ENCODE assay signal across 8 mouse cellular contexts in the genomic region with DNA sequence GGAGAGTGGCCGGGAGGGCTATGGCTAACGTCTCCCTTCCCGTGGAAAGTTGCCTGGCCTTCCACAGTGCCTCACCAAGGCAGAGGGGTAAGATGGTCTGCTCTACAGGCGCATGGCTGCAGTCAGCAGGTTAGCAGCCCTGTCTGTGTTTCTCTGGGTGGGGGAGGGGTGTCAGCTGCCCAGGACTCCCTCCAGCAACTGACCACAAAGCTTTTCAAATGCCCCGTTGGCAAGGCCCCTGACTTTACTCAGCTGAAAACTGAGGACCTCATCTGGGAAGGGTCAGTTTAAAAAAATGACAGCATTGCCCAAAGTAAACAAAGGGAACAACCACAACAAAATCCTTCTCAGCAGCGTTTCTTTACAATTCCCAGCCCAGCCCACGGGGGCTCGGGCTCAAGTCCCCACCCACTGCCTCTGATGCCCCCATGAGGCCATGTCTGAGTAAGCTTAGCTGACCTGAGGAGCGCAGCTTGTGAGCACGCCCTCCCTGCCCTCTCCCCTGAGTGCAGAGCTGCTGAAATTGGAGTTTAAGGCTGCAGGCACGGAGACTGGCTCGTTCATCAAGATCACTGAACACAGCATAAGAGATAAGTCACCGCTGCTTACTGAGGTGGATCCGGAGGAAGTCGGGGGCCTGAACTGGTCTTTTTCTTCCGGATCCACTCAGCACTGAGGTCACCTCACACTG. TPM values are rescaled to one million over a fixed set of nuclear protein-coding genes. Genes with fewer than 3 reads are reported as not detected.
DNase-seq lines count a peak whose midpoint lies in the region; ATAC-seq and TF ChIP-seq lines count a peak whose summit lies in the region.

No protein-coding gene starts in this region.

- peak overlapping the region; percentile 69 for H3K4me2 ChIP-seq in heart, embryonic 13.5 days
- H3K4me2 ChIP-seq in kidney, postnatal 0 days (ENCODE audit: low read length), result peak overlapping the region; percentile 43
- peak overlapping the region; percentile 45 for H3K4me2 ChIP-seq in stomach, embryonic 15.5 days

- H3K27ac ChIP-seq in heart, embryonic 13.5 days (replicated peaks), result peak overlapping the region; percentile 75
- peak overlapping the region; percentile 65 for H3K27ac ChIP-seq in kidney, postnatal 0 days
- peak overlapping the region; percentile 51 for H3K27ac ChIP-seq in macrophage
- peak overlapping the region; percentile 73 for H3K27ac ChIP-seq in stomach, embryonic 15.5 days

- no peaks in the 10 kb centered on the region for H3K79me2 ChIP-seq in macrophage (ENCODE audit: inconsistent target)

- H3K4me1 ChIP-seq in heart, embryonic 13.5 days, result peaks cover 61% of the 10 kb centered on the region
- H3K4me1 ChIP-seq in kidney, postnatal 0 days (replicated peaks; ENCODE audit: insufficient read depth, low read length), result peaks cover 27% of the 10 kb centered on the region
- H3K4me1 ChIP-seq in stomach, embryonic 15.5 days, result peaks cover 38% of the 10 kb centered on the region

- no peaks in the 10 kb centered on the region for H3K36me3 ChIP-seq in heart, embryonic 13.5 days
- H3K36me3 ChIP-seq in kidney, postnatal 0 days (ENCODE audit: insufficient read depth, low read length), result no peaks in the 10 kb centered on the region
- no peaks in the 10 kb centered on the region for H3K36me3 ChIP-seq in macrophage (ENCODE audit: inconsistent target)
- H3K36me3 ChIP-seq in stomach, embryonic 15.5 days, result no peaks in the 10 kb centered on the region

- ATAC-seq in heart, embryonic 13.5 days (ENCODE audit: extremely low read depth, insufficient number of reproducible peaks, low FRiP score, low TSS enrichment), result no peak
- peak; percentile 65 for ATAC-seq in kidney, postnatal 0 days (replicated peaks; ENCODE audit: low FRiP score, low read depth)
- ATAC-seq in stomach, embryonic 15.5 days (ENCODE audit: insufficient read depth, low FRiP score, low read depth), result no peak; the same call in 1 of the 2 replicates

- H3K9ac ChIP-seq in heart, embryonic 13.5 days, result peak overlapping the region; percentile 74
- peak overlapping the region; percentile 25; the same call in 1 of the 2 replicates for H3K9ac ChIP-seq in kidney, postnatal 0 days (ENCODE audit: low read depth, low read length)
- H3K9ac ChIP-seq in stomach, embryonic 15.5 days, result no peak overlapping the region

- no peaks in the 10 kb centered on the region for H3K9me3 ChIP-seq in heart, embryonic 13.5 days
- no peaks in the 10 kb centered on the region for H3K9me3 ChIP-seq in kidney, postnatal 0 days (replicated peaks; ENCODE audit: low read length)
- no peaks in the 10 kb centered on the region for H3K9me3 ChIP-seq in stomach, embryonic 15.5 days

- H3K4me3 ChIP-seq in heart, embryonic 13.5 days, result peak overlapping the region; percentile 40
- 0 out of 2 replicates have a peak overlapping the region, but pooled peaks have one; percentile 4 for H3K4me3 ChIP-seq in kidney, postnatal 0 days (replicated peaks; ENCODE audit: low read depth, low read length)
- H3K4me3 ChIP-seq in macrophage (ENCODE audit: inconsistent target), result peak overlapping the region; percentile 11; the same call in 1 of the 2 replicates
- H3K4me3 ChIP-seq in stomach, embryonic 15.5 days (replicated peaks), result no peak overlapping the region

- peak; percentile 47; the same call in 1 of the 2 replicates for TF ChIP-seq CTCF in kidney, postnatal 0 days (IDR thresholded peaks at IDR 0.05; ENCODE audit: low read depth)

- 0 out of 2 replicates have a peak, but pooled peaks cover 2% of the 10 kb centered on the region for H3K27me3 ChIP-seq in heart, embryonic 13.5 days (replicated peaks)
- H3K27me3 ChIP-seq in kidney, postnatal 0 days (ENCODE audit: insufficient read depth, low read length), result no peaks in the 10 kb centered on the region
- H3K27me3 ChIP-seq in stomach, embryonic 15.5 days (replicated peaks), result no peaks in the 10 kb centered on the region

- 3% methylated on average over 16 of the region's 16 CpGs for WGBS in heart, embryonic 13.5 days
- 6% methylated on average over 16 of the region's 16 CpGs for WGBS in kidney, postnatal 0 days
- WGBS in macrophage (ENCODE audit: missing documents), result 34% methylated on average over 16 of the region's 16 CpGs
- 7% methylated on average over 16 of the region's 16 CpGs for WGBS in stomach, embryonic 15.5 days

- DNase-seq in layer of hippocampus, postnatal 10 days (ENCODE audit: low spot score in 2 of 2), result peak; percentile 29 to 47
- DNase-seq in layer of hippocampus, adult 8-10 months (ENCODE audit: low spot score in 2 of 2), result no peak
- peak; percentile 83 for DNase-seq in embryo, embryonic 9.5 days (ENCODE audit: extremely low spot score)
- DNase-seq in kidney, postnatal 0 days (ENCODE audit: low spot score), result peak; percentile 75
- no peak for DNase-seq in layer of hippocampus, postnatal 14 days (ENCODE audit: low spot score in 2 of 2)

RNA-seq across cellular contexts. Expression of a gene that starts 41.4 kb away (rescaled TPM):
- total RNA-seq in layer of hippocampus, postnatal 10 days (2021), result 10 to 100 TPM; 60.9 to 66.3 TPM
- total RNA-seq in layer of hippocampus, adult 8-10 months (2022), result 10 to 100 TPM; 70.3 to 82.5 (median 74.4) TPM
- 115 and 128 TPM in 2 replicates for polyA plus RNA-seq in heart, embryonic 13.5 days (2015; fragmentation: Nextera tagmentation; extraction: Ambion mirVana)
- polyA plus RNA-seq in kidney, postnatal 0 days (2015; fragmentation: Nextera tagmentation; extraction: Ambion mirVana), result 97.7 and 102 TPM in 2 replicates
- total RNA-seq in macrophage (2018; cell fraction: chromatin; rRNA removed), result 10 to 100 TPM; 26.2 to 71.5 (median 55.2) TPM
- total RNA-seq in macrophage (2018; cell fraction: cytosol; rRNA removed), result 10 to 100 TPM; 40.0 to 61.6 (median 46.5) TPM
- 10 to 100 TPM; 23.0 to 61.2 (median 43.5) TPM for total RNA-seq in macrophage (2018; cell fraction: nucleus; rRNA removed)
- polyA plus RNA-seq in macrophage (2018), result 34.5 to 49.9 TPM (median 40.5 TPM) in 3 replicates
- 139 and 143 TPM in 2 replicates for polyA plus RNA-seq in stomach, embryonic 15.5 days (2015; fragmentation: Nextera tagmentation; extraction: Ambion mirVana)
- total RNA-seq in layer of hippocampus, postnatal 14 days (2021), result 10 to 100 TPM; 66.7 to 68.1 TPM

RNA-seq across cellular contexts. Expression of a gene that starts 53.9 kb away (rescaled TPM):
- total RNA-seq in layer of hippocampus, postnatal 10 days (2021), result 100 to 1,000 TPM; 221 to 232 TPM
- total RNA-seq in layer of hippocampus, adult 8-10 months (2022), result 100 to 1,000 TPM; 195 to 235 (median 214) TPM
- polyA plus RNA-seq in heart, embryonic 13.5 days (2015; fragmentation: Nextera tagmentation; extraction: Ambion mirVana), result 68.2 and 74.9 TPM in 2 replicates
- polyA plus RNA-seq in kidney, postnatal 0 days (2015; fragmentation: Nextera tagmentation; extraction: Ambion mirVana), result 17.6 and 18.0 TPM in 2 replicates
- 10 to 100 TPM in 20 of 26 experiments, 1 to 10 TPM in 6; 2.0 to 39.8 (median 20.4) TPM for total RNA-seq in macrophage (2018; cell fraction: chromatin; rRNA removed)
- total RNA-seq in macrophage (2018; cell fraction: cytosol; rRNA removed), result 10 to 100 TPM in 14 of 26 experiments, 1 to 10 TPM in 12; 2.6 to 21.3 (median 10.6) TPM
- 10 to 100 TPM in 19 of 26 experiments, 1 to 10 TPM in 7; 3.6 to 37.2 (median 17.8) TPM for total RNA-seq in macrophage (2018; cell fraction: nucleus; rRNA removed)
- 5.4 to 7.6 TPM (median 6.0 TPM) in 3 replicates for polyA plus RNA-seq in macrophage (2018)
- polyA plus RNA-seq in stomach, embryonic 15.5 days (2015; fragmentation: Nextera tagmentation; extraction: Ambion mirVana), result 21.3 and 24.0 TPM in 2 replicates
- total RNA-seq in layer of hippocampus, postnatal 14 days (2021), result 100 to 1,000 TPM; 214 to 250 TPM

Comparison
In these comparisons a context has a peak if more than half of its experiments do, and no peak if none do; other contexts are left out.
1. DNase-seq: peak in layer of hippocampus, postnatal 10 days (2 of 2), embryo, embryonic 9.5 days (single experiment) and kidney, postnatal 0 days (single experiment); none in layer of hippocampus, adult 8-10 months (0 of 2) and layer of hippocampus, postnatal 14 days (0 of 2).
2. Peak in every context shown above with its lines, with median percentiles within 50 percentile points of each other: H3K27ac ChIP-seq and H3K4me2 ChIP-seq.